Mouse (Mus musculus) layer of hippocampus, adult 8-10 months (tissue): ENCODE data around the gene Acap1. TPM values are rescaled to one million over a fixed set of nuclear protein-coding genes. Genes with fewer than 3 reads are reported as not detected.
A peak's percentile ranks its signal among the peaks of the same experiment; 100 is the strongest.
"Not testable (repeated sequence)": the region's sequence is repeated elsewhere in the genome, so short reads cannot be mapped to it uniquely, and the experiment has no call there.

ENCODE experiments used
- DNase-seq, 2 experiments: peaks; one replicate each; pipeline ENCODE4 v3.0.0; 2022; ENCODE audit warnings: low spot score in 2 of 2
- total RNA-seq, 4 experiments: library from RNA; stranded (reverse); gene quantifications; 2 replicates each; pipeline ENCODE4 v1.2.4; 2022

Acap1 gene
- total RNA-seq, 4 experiments from 2014 or later: 0.14 to 0.34 TPM; not detected in 2

GRCm38 (mm10) chr11:69921114-69922011 is 26.0 kb upstream of the Acap1 start, which contains the start of gene Eif5a:
Gene Eif5a (minus strand): TSS chr11:69921958.
- peak; percentile 100 for DNase-seq

DNA sequence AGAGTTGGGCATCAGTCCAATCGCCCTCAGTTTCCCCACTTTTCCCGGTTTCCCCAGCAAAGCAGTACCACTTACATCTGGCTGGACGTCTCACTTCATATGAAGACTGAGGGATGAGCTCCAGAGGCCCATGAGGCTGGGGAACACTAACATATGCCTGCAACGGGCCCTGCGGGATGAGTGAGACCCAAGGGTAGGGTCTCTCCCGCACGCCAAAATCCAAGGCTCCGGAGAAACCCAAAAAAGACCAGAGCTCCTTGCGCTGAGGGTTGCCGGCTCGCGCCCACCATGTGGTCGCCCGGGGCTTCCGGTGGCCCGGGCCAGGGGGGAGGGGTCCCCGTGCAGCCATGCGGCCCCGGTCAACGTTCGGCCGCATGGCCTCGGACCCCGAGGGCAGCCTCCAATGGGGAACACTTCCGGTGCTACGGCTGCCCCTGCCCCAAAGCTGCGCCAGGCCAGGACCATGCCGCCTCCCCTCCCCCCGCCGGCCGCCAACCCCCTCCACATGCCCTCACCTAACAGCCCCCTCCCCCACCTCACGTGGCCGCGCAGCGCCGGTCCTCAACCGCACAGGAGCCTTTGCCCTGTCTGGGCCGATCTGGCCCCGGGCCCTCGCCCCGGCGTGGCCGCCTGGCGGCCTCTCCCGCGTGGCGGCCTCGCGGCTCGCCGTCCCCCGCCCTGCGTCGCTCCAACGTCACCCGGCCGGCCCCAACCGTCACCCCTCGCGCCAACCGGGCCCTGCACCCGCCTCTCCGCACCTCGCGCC is 25.1 kb upstream of the Acap1 start:
- DNase-seq: peak in 1 of 2 experiments; percentile 32

- no peak for DNase-seq
These were observed 24.4 kb upstream of the Acap1 start for GRCm38 (mm10) chr11:69919661-69920265.

DNA sequence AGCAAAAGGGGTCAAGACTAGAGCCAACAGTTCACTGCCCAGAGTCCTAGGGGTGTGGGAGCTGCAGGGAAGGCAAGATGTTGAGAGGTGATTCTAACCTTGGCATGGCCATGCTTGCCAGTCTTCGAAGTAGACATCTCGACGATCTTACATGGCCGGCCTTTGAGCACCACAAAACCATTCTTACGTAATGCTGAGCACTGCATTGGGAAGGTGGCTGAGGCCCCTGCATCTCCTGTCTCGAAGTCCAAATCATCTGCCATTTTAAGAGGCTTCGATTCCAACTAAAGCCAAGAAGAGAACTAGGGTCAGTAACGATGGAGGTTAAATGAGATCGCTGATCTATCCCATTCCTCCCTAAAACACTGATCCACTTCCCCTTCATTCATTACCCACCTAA is 23.7 kb upstream of the Acap1 start:
- DNase-seq: no peak

DNA sequence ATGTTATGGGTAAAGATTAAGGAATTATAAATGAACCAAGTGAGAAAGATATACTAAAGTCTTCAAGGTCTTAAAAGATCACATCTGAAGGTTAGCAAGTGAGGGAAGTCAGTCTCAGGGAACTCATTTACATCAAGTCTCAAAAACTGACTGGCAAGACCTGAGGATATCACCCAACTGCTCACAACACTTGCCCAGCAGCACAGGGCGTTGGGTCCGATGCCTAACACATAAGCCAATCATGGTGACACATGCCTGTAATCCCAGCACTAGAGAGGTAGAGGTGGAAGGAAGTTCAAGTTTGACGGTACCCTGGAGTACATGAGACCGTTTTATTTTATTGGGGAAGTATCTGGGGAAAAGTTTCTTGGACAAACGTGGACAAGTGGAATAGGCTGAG is 22.8 kb upstream of the Acap1 start:
- DNase-seq: no peak

- no peak for DNase-seq
These were observed 22.1 kb upstream of the Acap1 start for GRCm38 (mm10) chr11:69917379-69917948.

GRCm38 (mm10) chr11:69916652-69917378 is 21.5 kb upstream of the Acap1 start:
- DNase-seq: not testable (repeated sequence)

DNA sequence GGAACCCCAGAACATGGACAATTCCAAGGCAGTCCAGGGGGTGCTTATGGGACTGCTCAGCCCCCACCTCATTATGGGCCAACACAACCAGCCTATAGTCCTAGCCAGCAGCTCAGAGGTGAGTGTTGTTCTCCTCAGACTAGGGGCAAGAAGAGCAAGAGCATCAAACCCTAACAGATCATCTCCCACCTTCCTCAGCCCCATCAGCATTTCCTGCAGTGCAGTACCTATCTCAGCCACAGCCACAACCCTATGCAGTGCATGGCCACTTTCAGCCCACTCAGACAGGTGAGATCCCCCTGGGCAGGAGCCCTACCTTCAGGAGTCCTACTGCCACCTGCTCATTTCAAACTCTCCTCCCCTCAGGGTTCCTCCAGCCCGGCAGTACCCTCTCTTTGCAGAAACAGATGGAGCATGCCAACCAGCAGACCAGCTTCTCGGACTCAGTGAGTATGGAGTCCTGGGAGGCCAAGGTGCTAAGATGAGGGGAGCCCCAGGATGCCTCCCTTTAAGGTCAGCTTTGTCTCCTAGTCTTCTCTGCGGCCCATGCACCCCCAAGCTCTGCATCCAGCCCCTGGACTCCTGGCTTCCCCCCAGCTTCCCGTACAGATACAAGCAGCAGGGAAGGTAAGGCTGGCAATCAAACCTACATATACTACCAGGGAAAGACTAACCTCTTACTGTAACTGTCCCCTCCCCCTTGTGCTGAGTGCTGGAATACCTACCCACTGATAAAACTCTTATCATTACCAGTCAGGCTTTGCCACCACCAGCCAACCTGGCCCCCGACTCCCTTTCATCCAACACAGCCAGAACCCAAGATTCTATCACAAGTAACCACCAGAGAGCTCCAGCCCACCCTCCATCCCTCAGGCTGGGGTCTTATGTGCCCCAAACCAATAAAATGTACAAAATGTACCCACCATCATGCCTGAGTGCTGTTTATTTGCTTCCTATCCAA is 20.6 kb upstream of the Acap1 start:
- no peak for DNase-seq

- DNase-seq: no peak
These were observed 19.6 kb upstream of the Acap1 start for GRCm38 (mm10) chr11:69914917-69915430.

GRCm38 (mm10) chr11:69914372-69914764 is 19.0 kb upstream of the Acap1 start:
- no peak for DNase-seq

DNA sequence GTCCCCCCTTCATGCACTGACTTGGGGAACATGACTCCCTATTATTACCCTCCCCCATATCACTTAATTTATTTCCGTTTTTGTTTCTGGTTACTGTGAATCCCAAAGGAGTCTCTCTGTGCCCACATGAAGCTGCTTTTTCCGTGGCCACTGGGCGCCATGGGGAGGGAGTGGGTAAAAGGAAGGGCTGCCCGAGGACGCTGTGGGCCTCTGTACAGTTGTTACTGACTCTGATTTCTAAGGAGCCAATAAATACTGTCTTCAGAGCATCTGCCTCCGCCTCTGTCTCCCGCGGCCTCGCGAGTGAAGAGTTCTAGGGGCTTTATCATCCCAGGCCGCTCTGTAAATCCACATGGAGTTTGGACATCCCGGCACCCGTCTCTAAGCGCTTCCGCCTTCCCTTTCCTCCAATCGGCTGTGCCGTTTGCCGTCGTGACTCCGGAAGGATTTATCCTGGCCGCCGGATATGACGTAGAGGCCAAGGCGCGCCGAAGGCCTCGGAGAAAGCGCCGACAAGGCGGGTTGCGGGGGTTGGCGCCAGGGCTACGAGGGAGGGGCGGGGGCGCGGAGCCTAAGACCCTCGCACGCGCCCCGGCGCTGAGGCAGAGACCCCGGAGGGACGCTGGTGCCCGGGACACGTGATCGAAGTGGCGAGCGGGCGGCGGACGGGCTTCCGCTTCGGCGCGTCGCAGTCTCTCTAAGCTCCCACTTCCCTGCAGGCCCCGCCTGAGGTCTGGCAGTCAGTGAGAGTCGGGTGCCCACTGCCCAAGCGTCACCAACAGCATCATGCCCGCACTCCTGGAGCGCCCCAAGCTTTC is 18.4 kb upstream of the Acap1 start, which contains the start of gene Gps2:
Gene Gps2 (plus strand): TSS at position 335 of the 818 bp plus-strand sequence.
- peak; percentile 91 to 92 for DNase-seq

DNA sequence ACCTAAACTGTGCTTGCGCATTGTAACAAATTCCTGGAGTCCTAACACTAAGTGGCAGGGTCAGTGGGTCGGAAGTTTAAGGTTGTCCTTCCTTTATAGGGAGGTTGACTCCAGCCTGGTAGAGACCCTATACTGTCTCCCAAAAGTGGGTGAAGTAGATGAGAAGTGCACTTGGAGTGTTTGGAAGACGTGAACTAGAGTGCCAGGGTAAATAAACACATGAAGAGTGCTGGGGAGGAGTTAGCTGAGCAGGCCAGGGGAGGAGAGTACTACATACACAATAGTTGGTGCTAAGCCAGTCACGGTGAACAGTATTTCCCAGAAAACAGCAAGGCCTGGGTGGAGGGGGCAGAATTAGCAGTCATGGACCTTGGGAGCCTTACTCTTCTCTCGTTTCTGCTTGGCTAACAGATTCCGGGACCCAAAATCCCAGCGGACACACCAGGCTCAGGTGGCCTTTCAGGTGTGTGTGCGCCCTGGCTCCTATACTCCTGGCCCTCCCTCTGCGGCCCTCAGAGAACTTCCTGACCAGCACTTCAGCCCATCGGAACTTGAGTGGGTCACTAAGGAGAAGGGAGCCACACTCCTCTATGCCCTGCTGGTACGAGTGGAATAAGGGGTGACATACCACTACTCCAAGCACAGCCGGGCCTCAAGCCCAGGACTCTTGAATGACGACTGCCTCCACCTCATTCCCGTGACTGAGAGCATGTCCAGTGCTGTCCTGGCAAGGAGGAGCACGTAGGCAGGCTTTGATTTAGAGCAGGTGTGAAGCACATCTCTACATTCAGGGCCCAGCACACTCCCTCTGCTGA is 17.6 kb upstream of the Acap1 start:
- no peak for DNase-seq

DNA sequence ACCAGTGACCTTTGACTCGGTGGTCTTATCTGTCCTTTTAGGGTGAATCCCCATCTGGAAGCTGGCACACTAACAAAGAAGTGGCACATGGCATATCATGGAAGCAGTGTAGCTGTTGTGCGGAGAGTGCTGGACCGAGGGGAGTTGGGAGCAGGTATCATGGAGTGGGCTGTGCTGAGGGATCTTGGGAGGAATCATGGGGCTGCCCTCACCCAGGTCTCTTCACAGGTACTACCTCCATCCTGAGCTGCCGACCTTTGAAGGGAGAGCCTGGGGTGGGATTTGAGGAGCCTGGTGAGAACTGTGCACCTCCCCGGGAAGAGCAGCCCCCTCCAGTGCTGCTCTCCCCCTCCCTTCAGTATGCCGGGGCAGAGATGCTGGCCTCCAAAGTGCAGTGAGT is 16.4 kb upstream of the Acap1 start:
- DNase-seq: no peak

- DNase-seq: no peak
These were observed 15.6 kb upstream of the Acap1 start for GRCm38 (mm10) chr11:69910781-69911560.

DNA sequence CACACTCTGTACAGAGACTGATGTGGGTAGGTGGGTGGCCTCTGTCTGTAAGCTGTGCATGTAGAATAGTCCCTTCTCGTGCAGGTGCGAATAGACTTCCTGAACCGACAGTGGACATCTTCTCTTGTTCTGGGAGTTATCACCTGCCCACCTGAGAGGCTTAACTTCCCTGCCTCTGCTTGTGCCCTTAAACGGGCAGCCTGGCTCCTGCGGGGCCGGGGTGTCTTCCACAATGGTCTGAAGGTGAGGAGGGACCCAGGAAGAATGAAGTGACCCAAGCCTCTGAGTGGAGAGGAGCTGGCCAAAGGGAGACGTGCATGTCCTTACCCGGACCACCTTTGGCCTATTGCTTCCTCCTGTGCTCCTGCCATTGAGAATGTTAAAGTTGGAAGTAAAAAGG is 14.8 kb upstream of the Acap1 start:
- DNase-seq: no peak

GRCm38 (mm10) chr11:69909174-69909573 is 13.8 kb upstream of the Acap1 start:
- no peak for DNase-seq

DNA sequence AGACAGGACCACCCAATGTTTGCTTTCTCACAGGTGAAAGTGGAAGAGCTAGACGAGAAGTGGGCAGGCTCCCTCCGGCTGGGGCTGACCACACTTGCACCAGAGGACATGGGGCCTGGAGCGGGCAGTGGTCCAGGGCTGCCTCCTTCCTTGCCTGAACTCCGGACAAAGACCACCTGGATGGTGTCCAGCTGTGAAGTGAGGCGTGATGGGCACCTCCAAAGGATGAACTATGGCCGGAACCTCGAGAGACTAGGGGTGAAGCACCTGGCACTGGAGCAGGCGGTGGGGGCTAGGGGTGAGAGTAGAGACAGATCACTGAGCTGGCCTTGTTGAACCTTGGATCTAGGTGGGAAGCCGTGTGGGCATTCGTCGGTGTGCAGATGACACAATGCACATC is 13.3 kb upstream of the Acap1 start:
- DNase-seq: no peak
